Mouse (Mus musculus): ENCODE data around the gene Bcl11b.
A peak's percentile ranks its signal among the peaks of the same experiment; 100 is the strongest.

Gene Bcl11b

GRCm38 (mm10) chr12:107998746-107999145, 4.7 kb downstream of the Bcl11b start:
- peak; percentile 87 for DNase-seq (ENCODE audit: low spot score)

GRCm38 (mm10) chr12:107997901-107998300, 5.5 kb downstream of the Bcl11b start:
- no peak for DNase-seq (ENCODE audit: low spot score)

GRCm38 (mm10) chr12:107997241-107997640, 6.2 kb downstream of the Bcl11b start:
- DNase-seq (ENCODE audit: low spot score), result no peak

GRCm38 (mm10) chr12:107996773-107997172, 6.6 kb downstream of the Bcl11b start:
- no peak for DNase-seq (ENCODE audit: low spot score)

GRCm38 (mm10) chr12:107996216-107996615, 7.2 kb downstream of the Bcl11b start:
- no peak for DNase-seq (ENCODE audit: low spot score)

GRCm38 (mm10) chr12:107994421-107994820, 9.0 kb downstream of the Bcl11b start:
- no peak for DNase-seq (ENCODE audit: low spot score)

- no peak for DNase-seq (ENCODE audit: low spot score)
These were observed 10.4 kb downstream of the Bcl11b start for GRCm38 (mm10) chr12:107993029-107993428.

GRCm38 (mm10) chr12:107991191-107991590, 12.2 kb downstream of the Bcl11b start:
- no peak for DNase-seq (ENCODE audit: low spot score)

GRCm38 (mm10) chr12:107983211-107983610, 20.2 kb downstream of the Bcl11b start:
- DNase-seq (ENCODE audit: low spot score), result no peak

- no peak for DNase-seq (ENCODE audit: low spot score)
These were observed 21.1 kb downstream of the Bcl11b start for GRCm38 (mm10) chr12:107982306-107982705.

- DNase-seq (ENCODE audit: low spot score), result no peak
These were observed 22.2 kb downstream of the Bcl11b start for GRCm38 (mm10) chr12:107981231-107981630.

- DNase-seq (ENCODE audit: low spot score), result no peak
These were observed 23.0 kb downstream of the Bcl11b start for GRCm38 (mm10) chr12:107980261-107980961.

GRCm38 (mm10) chr12:107979710-107980260, 23.6 kb downstream of the Bcl11b start:
- no peak for DNase-seq (ENCODE audit: low spot score)

GRCm38 (mm10) chr12:107978736-107979255, 24.6 kb downstream of the Bcl11b start:
- DNase-seq (ENCODE audit: low spot score), result no peak

- no peak for DNase-seq (ENCODE audit: low spot score)
These were observed 25.3 kb downstream of the Bcl11b start for GRCm38 (mm10) chr12:107978063-107978462.

- no peak for DNase-seq (ENCODE audit: low spot score)
These were observed 25.9 kb downstream of the Bcl11b start for GRCm38 (mm10) chr12:107977534-107977933.

GRCm38 (mm10) chr12:107977086-107977485, 26.3 kb downstream of the Bcl11b start:
- no peak for DNase-seq (ENCODE audit: low spot score)

- no peak for DNase-seq (ENCODE audit: low spot score)
These were observed 26.8 kb downstream of the Bcl11b start for GRCm38 (mm10) chr12:107976571-107977001.

GRCm38 (mm10) chr12:107975897-107976570, 27.4 kb downstream of the Bcl11b start:
- no peak for DNase-seq (ENCODE audit: low spot score)

- DNase-seq (ENCODE audit: low spot score), result no peak
These were observed 27.9 kb downstream of the Bcl11b start for GRCm38 (mm10) chr12:107975479-107975896.

- no peak for DNase-seq (ENCODE audit: low spot score)
These were observed 28.9 kb downstream of the Bcl11b start for GRCm38 (mm10) chr12:107974504-107974903.

- no peak for DNase-seq (ENCODE audit: low spot score)
These were observed 29.8 kb downstream of the Bcl11b start for GRCm38 (mm10) chr12:107973556-107974140.
